Mouse (Mus musculus) kidney, embryonic 14.5 days (tissue): ENCODE data around the gene Mrpl43. TPM values are rescaled to one million over a fixed set of nuclear protein-coding genes. Genes with fewer than 3 reads are reported as not detected.

Experiments used
- ATAC-seq: fragments of 200-750 bp; cut with Nextera tagmentation; 2 replicates; pipeline ENCODE4 v1.8.0; 2017; ENCODE audit warnings: moderate number of reproducible peaks, mild to moderate bottlenecking, moderate TSS enrichment, moderate library complexity; ENCODE audit not compliant: low FRiP score, low TSS enrichment
- H3K27ac ChIP-seq: fragments of 300-500 bp; sonication (generic); 2 replicates; pipeline ENCODE4 v1.5.1; 2014; ENCODE audit warnings: low read depth, mild to moderate bottlenecking, low read length, moderate library complexity, mixed read lengths
- H3K27me3 ChIP-seq: fragments of 300-500 bp; sonication (generic); 2 replicates; pipeline ENCODE4 v1.6.1; 2014; ENCODE audit warnings: mild to moderate bottlenecking, low read length; ENCODE audit not compliant: control insufficient read depth, insufficient read depth
- H3K36me3 ChIP-seq: fragments of 300-500 bp; sonication (generic); 2 replicates; pipeline ENCODE4 v1.6.1; 2014; ENCODE audit warnings: low read length, mixed read lengths; ENCODE audit not compliant: control insufficient read depth, insufficient read depth
- H3K4me1 ChIP-seq: fragments of 300-500 bp; sonication (generic); 2 replicates; pipeline ENCODE4 v1.6.1; 2014; ENCODE audit warnings: low read length, mixed read lengths; ENCODE audit not compliant: control insufficient read depth, insufficient read depth
- H3K4me2 ChIP-seq: fragments of 300-500 bp; sonication (generic); replicated peaks from 2 replicates; pipeline ENCODE4 v1.6.1; 2014; ENCODE audit warnings: low read depth, mild to moderate bottlenecking, low read length
- H3K4me3 ChIP-seq: fragments of 300-500 bp; sonication (generic); 2 replicates; pipeline ENCODE4 v1.5.1; 2014; ENCODE audit warnings: mild to moderate bottlenecking, low read length
- H3K9ac ChIP-seq: fragments of 300-500 bp; sonication (generic); 2 replicates; pipeline ENCODE4 v1.6.1; 2014; ENCODE audit warnings: low read depth, mild to moderate bottlenecking, low read length, moderate library complexity
- H3K9me3 ChIP-seq: fragments of 300-500 bp; sonication (generic); 2 replicates; pipeline ENCODE4 v1.6.1; 2016; ENCODE audit warnings: low read length; ENCODE audit not compliant: control insufficient read depth
- WGBS: fragments of 180-500 bp; shearing (Covaris S2); extraction: QIAGEN DNeasy Blood & Tissue Kit; methylation state at CpG from one replicate; pipeline ENCODE4 v1.1.7; 2014; 5-methylcytosine and 5-hydroxymethylcytosine counted together
- polyA plus RNA-seq: library from polyadenylated mRNA; unstranded; fragments of >200 nt; fragmentation: Nextera tagmentation; extraction: Ambion mirVana; gene quantifications from 2 replicates; pipeline ENCODE4 v1.2.1, GENCODE M21; 2014

Mrpl43 gene
- 69.9 and 83.2 TPM in 2 replicates for polyA plus RNA-seq

GRCm38 (mm10) chr19:45005957-45006712 is at the start of gene Mrpl43:
Mrpl43 (minus strand) TSS chr19:45006442.
- Histone ChIP-seq H3K4me2 (peak within 1 kb of the TSS; percentile 91), H3K9me3 (no peaks in the 10 kb centered on the region), H3K4me3 (peak within 1 kb of the TSS; percentile 97), H3K9ac (peak within 1 kb of the TSS; percentile 80), H3K27ac (peak within 1 kb of the TSS; percentile 83), H3K36me3 (peaks cover 62% of the 10 kb centered on the region), H3K4me1 (peaks cover 18% of the 10 kb centered on the region), H3K27me3 (no peaks in the 10 kb centered on the region)
- ATAC-seq: peak; percentile 88
- 0% methylated on average over 81 of the region's 82 CpGs for WGBS

GRCm38 (mm10) chr19:45054892-45055690 is 48.8 kb upstream of the Mrpl43 start:
- no peaks in the 10 kb centered on the region for H3K9me3 ChIP-seq
- H3K36me3 ChIP-seq: peaks cover 11% of the 10 kb centered on the region; the same call in 1 of the 2 replicates
- H3K4me1 ChIP-seq: peaks cover 5% of the 10 kb centered on the region
- no peak overlapping the region for H3K4me2 ChIP-seq
- no peaks in the 10 kb centered on the region for H3K27me3 ChIP-seq
- no peak overlapping the region for H3K9ac ChIP-seq
- no peak overlapping the region for H3K4me3 ChIP-seq
- no peak overlapping the region for H3K27ac ChIP-seq
- no peak for ATAC-seq
- 84% methylated on average over 6 of the region's 6 CpGs for WGBS

DNA sequence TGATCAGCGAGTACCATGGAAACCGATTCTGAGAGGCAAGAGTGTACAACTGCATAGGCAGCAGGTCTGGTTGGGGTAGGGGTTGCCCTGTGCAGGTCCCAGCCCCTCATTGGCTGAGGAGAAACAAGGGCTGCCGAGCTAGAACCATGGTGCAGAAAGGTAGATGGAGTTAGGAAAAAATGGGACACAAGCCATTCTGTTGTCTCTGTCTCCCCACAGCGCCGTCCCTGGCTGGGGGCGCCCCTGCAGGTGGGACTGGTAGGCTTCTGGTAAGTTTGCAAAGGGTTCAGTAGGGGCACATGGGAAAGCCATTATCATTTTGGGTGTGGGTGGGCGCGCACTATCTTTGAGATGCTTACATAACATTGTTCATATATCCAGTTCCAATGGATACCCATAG is 47.2 kb upstream of the Mrpl43 start:
- Histone ChIP-seq H3K9ac (no peak overlapping the region), H3K9me3 (no peaks in the 10 kb centered on the region), H3K27ac (no peak overlapping the region), H3K27me3 (no peaks in the 10 kb centered on the region), H3K4me1 (no peaks in the 10 kb centered on the region; the same call in 1 of the 2 replicates), H3K4me3 (no peak overlapping the region), H3K36me3 (peaks cover 11% of the 10 kb centered on the region; the same call in 1 of the 2 replicates), H3K4me2 (no peak overlapping the region)
- ATAC-seq: no peak
- 80% methylated on average over 8 of the region's 8 CpGs for WGBS

GRCm38 (mm10) chr19:45049523-45049922 is 43.3 kb upstream of the Mrpl43 start:
- Histone ChIP-seq H3K9me3 (no peaks in the 10 kb centered on the region), H3K4me2 (no peak overlapping the region), H3K36me3 (peaks cover 11% of the 10 kb centered on the region; the same call in 1 of the 2 replicates), H3K9ac (no peak overlapping the region), H3K4me3 (no peak overlapping the region), H3K27ac (no peak overlapping the region), H3K27me3 (peaks cover 10% of the 10 kb centered on the region), H3K4me1 (peaks cover 23% of the 10 kb centered on the region)
- no peak for ATAC-seq
- WGBS: 84% methylated on average over 9 of the region's 9 CpGs

GRCm38 (mm10) chr19:45048644-45049365 is 42.6 kb upstream of the Mrpl43 start:
- WGBS: 78% methylated on average over 12 of the region's 12 CpGs
- H3K9ac ChIP-seq: no peak overlapping the region
- H3K36me3 ChIP-seq: peaks cover 11% of the 10 kb centered on the region; the same call in 1 of the 2 replicates
- no peaks in the 10 kb centered on the region for H3K9me3 ChIP-seq
- H3K4me1 ChIP-seq: peaks cover 27% of the 10 kb centered on the region
- no peak for ATAC-seq
- H3K27me3 ChIP-seq: peaks cover 13% of the 10 kb centered on the region
- H3K27ac ChIP-seq: peak overlapping the region; percentile 81; the same call in 1 of the 2 replicates
- peak overlapping the region; percentile 46; the same call in 1 of the 2 replicates for H3K4me3 ChIP-seq
- H3K4me2 ChIP-seq: peak overlapping the region; percentile 86; the same call in 1 of the 2 replicates

DNA sequence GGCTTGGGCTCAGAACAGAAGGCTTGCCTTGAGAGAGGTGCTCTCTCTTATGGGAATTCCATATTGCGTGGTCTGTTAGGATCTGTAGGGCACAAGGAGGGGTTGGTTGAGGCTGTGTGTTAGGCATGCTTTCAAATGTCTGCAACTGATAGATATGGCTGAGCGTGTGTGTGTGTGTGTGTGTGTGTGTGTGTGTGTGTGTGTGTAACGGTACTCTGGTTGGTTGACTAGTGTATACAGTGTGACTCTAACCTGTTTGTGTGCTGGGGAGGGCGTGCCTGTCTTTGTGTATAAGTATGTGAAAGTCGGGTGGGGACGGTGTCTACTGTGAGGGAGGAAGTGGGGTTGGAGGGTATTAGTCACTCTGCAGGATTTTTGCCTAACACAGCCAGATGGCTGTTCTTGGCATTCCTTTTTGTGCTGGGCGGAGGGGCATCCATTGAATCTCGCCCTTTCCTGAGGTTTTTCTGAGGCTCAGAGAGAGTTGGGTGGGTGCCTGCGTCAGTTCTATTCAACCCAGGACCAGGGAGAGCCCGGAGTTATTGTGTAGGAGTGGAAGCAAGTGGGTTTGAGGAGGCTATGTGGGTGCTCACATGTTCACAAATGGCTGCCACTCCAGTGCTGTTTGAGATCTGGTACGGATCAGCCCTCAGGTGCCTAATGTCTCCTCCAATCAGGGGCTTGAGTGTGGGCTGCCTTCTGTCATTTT is 41.8 kb upstream of the Mrpl43 start:
- H3K4me1 ChIP-seq: peaks cover 27% of the 10 kb centered on the region
- 38% methylated on average over 11 of the region's 11 CpGs for WGBS

GRCm38 (mm10) chr19:45047417-45047934 is 41.2 kb upstream of the Mrpl43 start, which contains the start of gene Sfxn3:
Sfxn3 (plus strand) TSS chr19:45047503.
- H3K9ac ChIP-seq: peak within 1 kb of the TSS; percentile 60
- under 1% methylated on average over 26 of the region's 26 CpGs for WGBS
- ATAC-seq: peak; percentile 75
- H3K4me3 ChIP-seq: peak within 1 kb of the TSS; percentile 46
- H3K36me3 ChIP-seq: peaks cover 8% of the 10 kb centered on the region; the same call in 1 of the 2 replicates
- H3K4me2 ChIP-seq: peak within 1 kb of the TSS; percentile 86
- H3K9me3 ChIP-seq: no peaks in the 10 kb centered on the region
- H3K27ac ChIP-seq: peak within 1 kb of the TSS; percentile 81
- H3K4me1 ChIP-seq: peaks cover 27% of the 10 kb centered on the region
- H3K27me3 ChIP-seq: peaks cover 13% of the 10 kb centered on the region

More for the DNA sequence above, 41.8 kb upstream of the Mrpl43 start:
- H3K4me2 ChIP-seq: peak overlapping the region; percentile 86
- peak overlapping the region; percentile 46 for H3K4me3 ChIP-seq
- H3K9ac ChIP-seq: peak overlapping the region; percentile 60
- peak overlapping the region; percentile 81 for H3K27ac ChIP-seq
- peak; percentile 46 for ATAC-seq
- H3K9me3 ChIP-seq: no peaks in the 10 kb centered on the region
- H3K27me3 ChIP-seq: peaks cover 13% of the 10 kb centered on the region
- H3K36me3 ChIP-seq: peaks cover 11% of the 10 kb centered on the region; the same call in 1 of the 2 replicates
